Mouse (Mus musculus): ENCODE data around the gene Krba1. TPM values are rescaled to one million over a fixed set of nuclear protein-coding genes. Genes with fewer than 3 reads are reported as not detected.

Gene Krba1
- total RNA-seq, 2 experiments from 2014 or later, result 53.5 to 62.2 TPM

DNA sequence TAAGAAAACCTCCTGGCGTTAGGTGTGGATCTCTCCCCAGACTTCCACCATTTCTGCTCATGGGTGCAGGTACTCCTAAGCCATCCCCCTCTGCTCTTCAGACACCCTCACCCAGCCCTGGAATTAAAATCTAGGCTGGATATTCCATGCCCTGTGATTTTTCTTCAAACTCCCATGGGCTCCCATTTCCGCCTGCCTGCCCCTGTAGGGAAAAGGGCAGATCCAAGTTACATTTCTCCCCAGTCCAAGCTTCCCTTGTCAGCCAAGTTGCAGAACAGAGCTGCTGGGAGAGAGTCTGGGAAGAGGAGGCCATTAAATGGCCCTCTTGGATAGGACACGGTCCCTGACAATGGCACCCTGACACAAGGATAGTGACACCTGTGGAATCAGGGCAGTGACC, 50.9 kb downstream of the Krba1 start:
- intact Hi-C loops (cut with DNase I), result no loop called here

DNA sequence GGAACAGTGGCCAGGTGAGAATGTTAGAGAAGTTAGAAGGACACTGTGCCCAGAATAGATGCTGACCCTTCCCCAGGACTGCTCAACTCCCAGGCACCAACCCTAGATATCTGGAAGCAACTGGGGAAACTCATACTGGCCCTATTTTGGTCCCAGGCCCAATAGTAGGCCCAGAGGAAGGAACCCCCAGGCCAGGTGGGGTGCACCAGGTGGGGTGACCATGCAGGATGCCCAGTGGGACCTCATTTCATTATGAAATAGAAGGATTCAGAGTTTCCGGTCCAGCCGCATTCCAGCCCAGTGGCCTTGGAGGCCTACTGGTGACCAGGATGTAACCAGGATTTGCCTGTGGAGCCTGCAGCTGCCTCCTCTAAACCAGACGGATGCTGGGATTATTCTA, 51.5 kb downstream of the Krba1 start:
- no peak for DNase-seq
- intact Hi-C loops (cut with DNase I), result no loop called here

More for the DNA sequence above, 50.9 kb downstream of the Krba1 start:
- DNase-seq, result no peak

DNA sequence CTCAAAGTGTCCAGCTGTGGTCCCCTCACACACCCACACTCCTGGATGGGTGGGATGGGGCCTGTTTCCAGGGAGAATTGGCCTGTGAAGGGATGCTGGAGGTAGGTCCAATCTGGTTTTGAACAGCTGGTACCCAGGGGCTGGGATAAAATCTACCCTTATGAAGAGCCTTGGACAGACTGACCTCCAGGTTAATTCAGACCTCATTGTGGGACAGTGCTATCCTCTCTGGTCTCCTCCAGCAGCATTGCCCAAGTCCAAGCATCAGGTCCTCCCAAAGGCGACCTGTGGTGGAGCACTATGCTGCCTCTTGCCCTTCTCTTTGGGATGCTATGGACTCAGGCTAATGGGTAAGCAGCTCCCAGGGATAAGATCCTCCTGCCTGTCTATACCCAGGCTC, 52.5 kb downstream of the Krba1 start, which contains the start of gene Sspo:
TSS of gene Sspo (plus strand) at position 301 of the 400 bp plus-strand sequence.
- DNase-seq, result no peak
- intact Hi-C loops (cut with DNase I), result no loop called here

DNA sequence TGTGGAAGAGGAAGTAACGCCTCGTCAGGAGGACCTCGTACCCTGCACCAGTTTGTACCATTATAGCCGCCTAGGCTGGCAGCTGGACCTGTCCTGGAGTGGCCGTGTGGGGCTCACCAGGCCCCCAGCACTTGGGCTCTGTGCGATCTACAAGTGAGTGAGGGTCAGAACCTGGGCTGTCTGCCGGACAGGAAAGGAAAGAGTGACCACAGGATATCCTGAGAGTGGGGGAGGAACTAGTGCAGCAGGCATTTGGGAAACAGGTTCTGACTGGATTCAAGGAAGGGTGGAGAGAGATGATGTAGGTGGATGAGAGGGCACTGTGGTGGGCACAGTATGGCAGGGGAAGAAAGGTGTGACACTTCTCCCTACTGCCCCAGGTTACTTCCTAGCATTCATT, 53.1 kb downstream of the Krba1 start:
- intact Hi-C loops (cut with DNase I), result no loop called here
- no peak for DNase-seq

DNA sequence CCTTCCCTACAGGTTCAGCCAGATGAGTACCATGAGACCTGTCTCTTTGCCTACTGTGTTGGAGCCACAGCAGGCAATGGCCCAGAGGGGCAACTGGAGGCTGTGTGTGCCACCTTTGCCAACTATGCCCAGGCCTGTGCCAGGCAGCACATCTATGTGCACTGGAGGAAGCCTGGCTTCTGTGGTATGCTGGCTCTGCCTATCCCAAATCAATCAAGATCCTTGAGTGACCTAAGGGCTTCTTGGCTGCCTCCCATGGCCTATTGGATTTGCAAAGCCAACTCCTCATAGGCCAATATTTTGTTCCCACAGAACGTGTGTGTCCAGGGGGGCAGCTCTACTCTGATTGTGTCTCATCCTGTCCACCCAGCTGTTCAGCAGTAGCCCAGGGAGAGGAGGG, 56.8 kb downstream of the Krba1 start:
- DNase-seq, result no peak
- intact Hi-C loops (cut with DNase I), result no loop called here

DNA sequence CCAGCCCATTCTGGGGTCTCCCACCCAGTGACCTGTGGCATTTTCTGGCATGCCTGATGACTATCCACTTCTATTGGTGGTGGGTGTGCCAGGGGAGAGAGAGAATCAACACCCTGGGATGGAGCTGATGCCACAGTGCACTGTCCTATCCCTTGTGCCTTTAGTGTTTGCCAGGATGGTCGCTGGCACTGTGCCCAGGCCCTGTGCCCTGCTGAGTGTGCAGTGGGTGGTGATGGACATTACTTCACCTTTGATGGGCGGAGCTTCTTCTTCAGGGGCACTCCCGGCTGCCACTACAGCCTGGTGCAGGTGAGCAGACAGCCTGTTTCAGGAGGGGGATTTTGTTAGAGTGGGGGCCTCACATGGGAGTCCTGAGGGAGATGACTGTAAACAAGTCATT, 57.4 kb downstream of the Krba1 start:
- intact Hi-C loops (cut with DNase I), result no loop called here
- DNase-seq, result no peak

DNA sequence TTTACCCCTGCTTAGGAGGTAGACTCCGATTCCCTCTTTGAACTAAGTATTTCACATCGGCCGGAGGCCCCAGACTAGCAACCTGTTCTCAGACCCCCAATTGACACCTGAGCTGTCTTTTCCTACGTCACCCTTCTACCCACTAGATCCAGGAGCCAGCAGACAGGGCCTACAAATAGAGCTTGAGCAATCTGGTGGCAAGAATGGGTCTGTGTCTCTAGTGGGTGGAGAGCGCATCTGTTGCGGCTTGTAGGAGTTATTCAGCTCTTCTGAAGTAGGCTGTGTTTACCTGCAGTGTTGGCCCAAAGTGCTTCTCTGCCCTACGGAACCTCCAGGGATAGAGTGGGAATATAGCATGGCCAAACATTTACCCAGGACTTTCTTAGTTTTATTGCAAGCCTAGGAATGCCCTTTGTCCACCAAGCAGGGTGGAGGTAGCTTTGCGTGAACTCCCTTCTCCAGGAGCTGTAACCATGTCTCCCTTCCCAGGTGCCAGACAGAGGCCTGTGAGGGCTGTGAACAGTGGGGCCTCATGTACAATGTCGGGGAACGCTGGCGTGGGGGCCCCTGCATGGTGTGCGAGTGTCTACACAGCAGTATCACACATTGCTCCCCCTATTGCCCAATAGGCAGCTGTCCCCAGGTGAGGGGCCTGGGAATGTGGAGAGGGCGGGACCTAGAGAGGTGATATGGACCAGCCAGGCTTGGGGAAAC, 69.7 kb downstream of the Krba1 start:
- no peak for DNase-seq
- intact Hi-C loops (cut with DNase I), result no loop called here

DNA sequence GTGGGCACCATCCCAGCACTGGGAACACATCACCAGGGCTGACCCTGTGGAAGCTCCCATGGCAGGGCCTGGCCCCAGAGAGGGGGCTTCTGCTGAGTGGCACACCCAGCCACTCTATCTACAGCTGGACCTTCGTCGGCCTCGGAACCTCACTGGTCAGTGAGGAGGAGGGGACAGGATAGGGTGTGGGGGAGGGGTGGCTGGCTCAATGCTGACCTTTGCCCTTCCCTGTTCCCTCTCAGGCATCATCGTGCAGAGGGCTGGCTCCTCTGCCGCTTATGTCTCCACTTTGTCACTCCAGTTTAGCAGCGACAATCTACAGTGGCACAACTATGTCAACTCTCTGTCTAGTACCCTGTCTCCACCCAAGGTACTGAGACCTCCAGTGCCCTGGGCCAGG, 71.3 kb downstream of the Krba1 start:
- intact Hi-C loops (cut with DNase I), result no loop called here
- no peak for DNase-seq

DNA sequence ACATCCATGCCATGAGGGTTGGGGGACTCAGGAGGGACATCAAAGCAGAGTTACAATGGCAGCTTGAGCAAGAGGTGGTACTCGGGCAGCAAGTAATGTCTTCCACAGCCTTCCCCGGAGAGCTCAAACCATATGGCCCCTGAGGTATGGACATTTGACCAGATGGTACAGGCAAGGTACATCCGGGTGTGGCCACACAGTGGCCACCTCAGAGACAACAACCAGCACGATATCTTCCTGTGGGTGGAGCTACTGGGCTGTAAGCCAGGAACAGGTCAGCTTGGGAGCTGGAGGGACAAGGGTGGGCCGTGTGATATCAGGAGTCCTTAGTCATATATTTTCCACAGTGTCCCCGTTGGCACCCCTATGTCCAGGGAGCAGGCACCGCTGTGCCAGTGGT, 72.1 kb downstream of the Krba1 start:
- DNase-seq, result no peak
- intact Hi-C loops (cut with DNase I), result no loop called here

Small RNA genes lying within 50 kb of the gene (microRNA-seq; reads per million reads assigned to microRNA genes)
- gene Gm24325, result not detected

Other genes with a start within 250 kb of the Krba1 start
- 10 to 100 TPM; 27.7 to 29.6 TPM for gene Zfp467, start 50.2 kb downstream of the Krba1 start, total RNA-seq (2021)
- gene Sspo, start 52.6 kb downstream of the Krba1 start, total RNA-seq (2021), result under 1 TPM; 0.08 TPM
- gene Atp6v0e2, start 142.0 kb downstream of the Krba1 start, total RNA-seq (2021), result 100 to 1,000 TPM; 254 to 288 TPM
- 10 to 100 TPM; 28.8 to 35.0 TPM for gene Lrrc61, start 159.2 kb downstream of the Krba1 start, total RNA-seq (2021)
- gene Rarres2, start 177.2 kb downstream of the Krba1 start, total RNA-seq (2021), result 1 to 10 TPM; 6.9 to 7.0 TPM
- not detected for gene Gm45021, start 194.0 kb downstream of the Krba1 start, total RNA-seq (2021)
- 10 to 100 TPM; 27.1 to 28.6 TPM for gene Repin1, start 198.3 kb downstream of the Krba1 start, total RNA-seq (2021)
- gene Gm44965, start 198.4 kb downstream of the Krba1 start, total RNA-seq (2021), result not detected
- 10 to 100 TPM in 1 of 2 experiments, 1 to 10 TPM in 1; 9.8 to 10.5 TPM for gene Zfp775, start 206.5 kb downstream of the Krba1 start, total RNA-seq (2021)
- 10 to 100 TPM; 14.1 to 15.1 TPM for gene AI854703, start 231.2 kb downstream of the Krba1 start, total RNA-seq (2021)